Mouse (Mus musculus) G1E (cell line): ENCODE measurements around the gene Klhl36.
A peak's percentile ranks its signal among the peaks of the same experiment; 100 is the strongest.

ENCODE experiments used
- CTCF ChIP-seq: IDR thresholded peaks from 2 replicates; pipeline ENCODE4 v1.5.1; 2012; ENCODE audit warnings: low read depth, low read length, inconsistent platforms, mixed read lengths
- GATA1 ChIP-seq: IDR thresholded peaks from 2 replicates; pipeline ENCODE4 v1.6.1; 2012; ENCODE audit warnings: borderline replicate concordance, low read length, inconsistent platforms, mixed read lengths
- POLR2AphosphoS5 ChIP-seq: IDR thresholded peaks from 2 replicates; pipeline ENCODE4 v1.6.1; 2012; ENCODE audit warnings: low read depth, low read length, inconsistent platforms; ENCODE audit not compliant: insufficient replicate concordance
- TAL1 ChIP-seq: conservative IDR thresholded peaks from 2 replicates; pipeline ENCODE4 v1.6.1; 2012; ENCODE audit warnings: low read depth, low read length, inconsistent platforms, mixed read lengths

DNA sequence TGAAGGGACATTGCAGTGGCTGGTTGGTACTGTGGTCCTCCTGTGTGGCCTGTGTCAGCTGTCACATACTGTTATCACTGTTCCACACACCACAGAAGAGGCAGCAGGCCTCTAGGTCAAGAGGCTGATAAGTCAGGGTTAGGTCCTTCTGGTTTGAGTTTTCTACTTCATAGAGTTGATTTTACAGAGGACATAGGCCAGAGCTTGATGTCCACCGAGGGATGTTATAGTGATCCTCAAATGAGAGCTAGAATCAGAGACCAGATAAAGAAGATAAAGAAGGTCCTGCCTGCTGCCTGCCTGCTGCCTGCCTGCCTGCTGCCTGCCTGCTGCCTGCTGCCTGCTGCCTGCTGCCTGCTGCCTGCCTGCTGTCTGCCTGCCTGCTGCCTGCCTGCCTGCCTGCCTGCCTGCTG, 56.1 kb downstream of the Klhl36 start:
- TF ChIP-seq CTCF (no peak), GATA1 (no peak), POLR2AphosphoS5 (no peak), TAL1 (peak; percentile 66)
